Mouse (Mus musculus) embryonic facial prominence, embryonic 13.5 days (tissue): ENCODE measurements around the gene Zbtb38. TPM values are rescaled to one million over a fixed set of nuclear protein-coding genes. Genes with fewer than 3 reads are reported as not detected.

Source experiments
- ATAC-seq: fragments of 200-750 bp; cut with Nextera tagmentation; 2 replicates; pipeline ENCODE4 v1.8.0; 2017; ENCODE audit warnings: low read depth; ENCODE audit not compliant: insufficient number of reproducible peaks, insufficient read depth, low FRiP score, low TSS enrichment
- H3K27ac ChIP-seq: fragments of 300-500 bp; sonication (generic); 2 replicates; pipeline ENCODE4 v1.5.1; 2015; ENCODE audit warnings: moderate library complexity, mild to moderate bottlenecking, inconsistent platforms
- H3K27me3 ChIP-seq: fragments of 300-500 bp; sonication (generic); 2 replicates; pipeline ENCODE4 v1.6.1; 2015; ENCODE audit warnings: mild to moderate bottlenecking, inconsistent platforms
- H3K36me3 ChIP-seq: fragments of 300-500 bp; sonication (generic); 2 replicates; pipeline ENCODE4 v1.6.1; 2015; ENCODE audit warnings: mild to moderate bottlenecking, inconsistent platforms
- H3K4me1 ChIP-seq: fragments of 300-500 bp; sonication (generic); 2 replicates; pipeline ENCODE4 v1.6.1; 2015; ENCODE audit warnings: inconsistent platforms
- H3K4me2 ChIP-seq: fragments of 300-500 bp; sonication (generic); 2 replicates; pipeline ENCODE4 v1.6.1; 2015; ENCODE audit warnings: moderate library complexity, mild to moderate bottlenecking, inconsistent platforms
- H3K4me3 ChIP-seq: fragments of 300-500 bp; sonication (generic); 2 replicates; pipeline ENCODE4 v1.5.1; 2015; ENCODE audit warnings: mild to moderate bottlenecking, inconsistent platforms
- H3K9ac ChIP-seq: fragments of 300-500 bp; sonication (generic); 2 replicates; pipeline ENCODE4 v1.6.1; 2015; ENCODE audit warnings: mild to moderate bottlenecking, inconsistent platforms
- H3K9me3 ChIP-seq: fragments of 300-500 bp; sonication (generic); 2 replicates; pipeline ENCODE4 v1.6.1; 2016; ENCODE audit warnings: inconsistent platforms
- WGBS: fragments of 180-500 bp; shearing (Covaris S2); methylation state at CpG from one replicate; pipeline ENCODE4 v1.1.7; 2015; ENCODE audit warnings: mixed read lengths; 5-methylcytosine and 5-hydroxymethylcytosine counted together
- polyA plus RNA-seq: library from polyadenylated mRNA; unstranded; fragments of >200 nt; fragmentation: Nextera tagmentation; extraction: Ambion mirVana; gene quantifications from 2 replicates; pipeline ENCODE4 v1.2.1, GENCODE M21; 2015

The Zbtb38 gene
- polyA plus RNA-seq, 1 experiment from 2014 or later, result 14.6 TPM

DNA sequence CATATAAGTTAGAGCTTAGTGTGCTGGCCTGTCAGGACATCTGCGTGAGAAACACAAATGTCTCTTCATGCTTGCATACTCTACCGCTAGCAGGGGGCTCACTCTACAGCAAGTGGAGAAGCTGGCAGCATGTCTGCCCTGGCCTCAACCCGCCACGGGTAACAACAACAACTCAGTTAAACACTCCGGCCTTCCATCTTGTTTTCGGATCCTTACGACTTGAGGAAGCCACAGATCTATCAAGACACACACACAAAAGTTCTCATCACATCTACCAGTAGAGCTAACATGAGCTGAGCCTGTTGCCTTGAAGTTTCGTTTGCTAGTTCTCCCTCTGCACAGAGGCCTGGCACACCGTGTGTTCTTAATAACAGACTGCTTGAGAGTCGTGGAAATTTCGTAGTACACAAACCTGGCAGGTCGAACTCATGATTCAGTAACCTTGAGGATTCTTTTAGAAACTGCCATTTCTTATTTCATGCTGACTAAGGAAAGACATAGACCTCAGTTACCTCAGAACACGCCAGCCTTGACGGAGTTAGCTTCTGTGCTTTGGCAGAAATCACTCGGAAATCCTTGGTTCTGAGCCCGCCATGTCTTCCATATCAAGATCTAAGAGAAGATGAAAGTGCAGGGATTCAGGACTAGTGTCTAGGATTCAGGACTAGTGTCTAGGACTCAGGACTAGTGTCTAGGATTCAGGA, 34.8 kb downstream of the Zbtb38 start:
- no peak for ATAC-seq
- no peak overlapping the region for H3K27ac ChIP-seq

GRCm38 (mm10) chr9:96716735-96717444, 35.7 kb downstream of the Zbtb38 start:
- ATAC-seq, result no peak

More for the DNA sequence above, 34.8 kb downstream of the Zbtb38 start:
- Histone ChIP-seq H3K9me3 (no peaks in the 10 kb centered on the region), H3K9ac (no peak overlapping the region), H3K4me1 (peaks cover 32% of the 10 kb centered on the region), H3K4me3 (no peak overlapping the region), H3K4me2 (no peak overlapping the region), H3K36me3 (no peaks in the 10 kb centered on the region), H3K27me3 (no peaks in the 10 kb centered on the region)
- WGBS, result 80% methylated on average over 16 of the region's 16 CpGs

GRCm38 (mm10) chr9:96716136-96716535, 36.5 kb downstream of the Zbtb38 start:
- no peak overlapping the region for H3K9ac ChIP-seq
- WGBS, result 90% methylated on average over 10 of the region's 10 CpGs
- no peak for ATAC-seq
- no peaks in the 10 kb centered on the region for H3K36me3 ChIP-seq
- H3K27me3 ChIP-seq, result no peaks in the 10 kb centered on the region
- H3K9me3 ChIP-seq, result no peaks in the 10 kb centered on the region
- no peak overlapping the region for H3K27ac ChIP-seq
- no peak overlapping the region for H3K4me2 ChIP-seq
- no peak overlapping the region for H3K4me3 ChIP-seq
- peaks cover 32% of the 10 kb centered on the region for H3K4me1 ChIP-seq

More at GRCm38 (mm10) chr9:96716735-96717444, 35.7 kb downstream of the Zbtb38 start:
- no peaks in the 10 kb centered on the region for H3K27me3 ChIP-seq
- no peak overlapping the region for H3K9ac ChIP-seq
- no peaks in the 10 kb centered on the region for H3K9me3 ChIP-seq
- H3K4me2 ChIP-seq, result no peak overlapping the region
- peaks cover 32% of the 10 kb centered on the region for H3K4me1 ChIP-seq
- H3K27ac ChIP-seq, result no peak overlapping the region
- WGBS, result 88% methylated on average over 14 of the region's 14 CpGs
- H3K4me3 ChIP-seq, result no peak overlapping the region
- no peaks in the 10 kb centered on the region for H3K36me3 ChIP-seq

DNA sequence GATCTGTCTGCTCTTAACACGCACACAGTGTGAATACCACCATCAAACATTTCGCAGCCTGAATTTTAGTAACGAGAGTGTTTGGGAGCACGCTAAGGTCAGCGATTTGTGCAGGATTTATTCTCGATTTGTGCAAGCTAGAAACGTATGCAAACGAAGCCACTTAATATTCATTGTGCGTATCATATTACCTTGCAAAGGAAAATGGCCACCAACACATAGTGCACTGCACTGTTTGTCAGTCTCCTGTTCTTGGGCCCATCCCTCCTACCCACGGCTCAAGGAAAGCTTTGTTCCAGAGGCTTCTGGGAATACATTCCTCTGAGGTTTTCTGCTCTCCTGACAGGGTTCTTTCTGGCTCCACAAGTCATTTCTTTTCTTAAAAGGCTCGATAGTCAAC, 37.5 kb downstream of the Zbtb38 start:
- Histone ChIP-seq H3K9me3 (no peaks in the 10 kb centered on the region), H3K36me3 (no peaks in the 10 kb centered on the region; the same call in 1 of the 2 replicates), H3K4me2 (no peak overlapping the region), H3K4me3 (no peak overlapping the region), H3K27ac (peak overlapping the region; percentile 51; the same call in 1 of the 2 replicates), H3K9ac (no peak overlapping the region), H3K27me3 (no peaks in the 10 kb centered on the region), H3K4me1 (peaks cover 28% of the 10 kb centered on the region)
- ATAC-seq, result no peak
- WGBS, result 78% methylated on average over 11 of the region's 11 CpGs

- Histone ChIP-seq H3K4me1 (peaks cover 23% of the 10 kb centered on the region), H3K9me3 (no peaks in the 10 kb centered on the region), H3K27ac (0 out of 2 replicates have a peak overlapping the region, but pooled peaks have one; percentile 51), H3K36me3 (peaks cover 3% of the 10 kb centered on the region; the same call in 1 of the 2 replicates), H3K9ac (no peak overlapping the region), H3K4me2 (no peak overlapping the region), H3K27me3 (no peaks in the 10 kb centered on the region), H3K4me3 (no peak overlapping the region)
- no peak for ATAC-seq
- 78% methylated on average over 14 of the region's 14 CpGs for WGBS
These were observed 38.9 kb downstream of the Zbtb38 start for GRCm38 (mm10) chr9:96713472-96714390.

DNA sequence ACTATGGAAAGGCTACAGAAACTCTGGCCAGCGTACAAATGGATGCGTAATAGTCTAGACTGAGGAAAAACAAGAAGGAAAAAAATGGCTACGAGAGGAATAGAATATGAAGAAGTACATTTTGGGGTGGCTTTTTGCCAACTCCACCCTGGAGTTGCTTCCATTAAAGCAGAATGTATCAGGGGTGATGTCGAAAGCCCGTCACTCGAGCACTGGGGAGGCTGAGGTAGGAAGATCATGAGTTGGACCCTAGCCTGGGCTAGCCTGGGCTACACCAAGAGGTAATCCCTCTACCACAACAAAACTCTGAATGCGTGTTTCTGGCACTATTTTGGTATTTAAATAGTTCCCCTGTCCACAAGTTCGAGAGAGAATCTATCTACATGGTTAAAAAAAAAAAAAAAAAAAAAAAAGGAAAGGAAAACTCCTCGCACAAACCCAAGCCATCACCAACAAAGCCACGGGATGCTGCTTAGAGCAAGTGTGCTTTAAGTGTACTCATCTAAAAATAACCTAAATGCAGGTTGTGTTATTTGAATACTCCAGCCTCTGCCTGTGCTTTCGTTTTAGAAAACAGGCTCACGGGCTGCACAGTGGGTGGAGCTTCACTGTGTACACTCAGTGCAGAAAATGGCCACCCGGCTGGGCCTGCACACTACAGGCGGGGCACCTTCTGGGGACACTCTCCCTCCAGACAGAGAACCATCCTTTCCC, 39.7 kb downstream of the Zbtb38 start:
- ATAC-seq, result no peak
- 78% methylated on average over 14 of the region's 14 CpGs for WGBS
- H3K4me3 ChIP-seq, result no peak overlapping the region
- H3K27me3 ChIP-seq, result no peaks in the 10 kb centered on the region
- H3K27ac ChIP-seq, result no peak overlapping the region
- no peaks in the 10 kb centered on the region for H3K9me3 ChIP-seq
- H3K36me3 ChIP-seq, result peaks cover 3% of the 10 kb centered on the region; the same call in 1 of the 2 replicates
- H3K9ac ChIP-seq, result no peak overlapping the region
- H3K4me1 ChIP-seq, result 0 out of 2 replicates have a peak, but pooled peaks cover 19% of the 10 kb centered on the region
- H3K4me2 ChIP-seq, result no peak overlapping the region

GRCm38 (mm10) chr9:96712045-96712444, 40.6 kb downstream of the Zbtb38 start:
- H3K36me3 ChIP-seq, result peaks cover 3% of the 10 kb centered on the region; the same call in 1 of the 2 replicates
- H3K9ac ChIP-seq, result no peak overlapping the region
- no peaks in the 10 kb centered on the region for H3K9me3 ChIP-seq
- no peaks in the 10 kb centered on the region for H3K27me3 ChIP-seq
- no peak overlapping the region for H3K4me3 ChIP-seq
- no peak for ATAC-seq
- no peak overlapping the region for H3K4me2 ChIP-seq
- no peak overlapping the region for H3K27ac ChIP-seq
- H3K4me1 ChIP-seq, result 0 out of 2 replicates have a peak, but pooled peaks cover 19% of the 10 kb centered on the region
- WGBS, result 91% methylated on average over 12 of the region's 12 CpGs

DNA sequence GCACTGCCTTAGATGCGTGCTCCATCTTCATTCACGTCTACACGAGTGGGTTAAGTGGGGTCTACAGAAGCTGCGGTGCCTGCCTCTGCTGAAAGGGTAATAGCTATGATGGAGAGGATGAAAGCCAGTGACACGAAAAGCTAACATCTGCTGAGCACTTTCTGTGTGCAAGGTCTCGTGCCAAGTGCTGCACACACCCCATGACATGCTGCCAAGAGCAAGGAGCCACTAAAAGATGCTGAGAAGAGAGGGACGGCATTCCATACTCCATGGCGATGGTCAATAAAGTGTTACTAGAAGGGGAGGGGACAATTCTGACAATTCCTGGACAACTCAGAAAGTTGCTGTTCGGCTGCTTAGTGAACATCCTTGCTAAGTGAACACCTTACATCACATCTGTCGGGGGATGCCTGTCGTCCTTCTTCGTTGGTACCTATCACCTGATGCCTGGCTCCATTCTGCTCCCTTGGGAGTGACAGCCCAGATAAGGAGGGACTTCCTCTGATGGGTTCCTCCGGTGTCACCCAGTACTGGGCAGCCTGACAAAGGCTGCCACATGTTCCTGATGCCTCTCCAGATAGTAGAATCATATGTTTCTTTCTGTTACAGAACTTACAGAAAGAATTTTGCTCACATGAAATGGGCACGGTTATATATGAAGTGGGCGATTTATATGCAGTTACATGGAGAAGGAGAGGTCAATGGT, 42.2 kb downstream of the Zbtb38 start:
- H3K9ac ChIP-seq, result no peak overlapping the region
- WGBS, result 92% methylated on average over 15 of the region's 15 CpGs
- no peak overlapping the region for H3K4me2 ChIP-seq
- no peaks in the 10 kb centered on the region for H3K9me3 ChIP-seq
- ATAC-seq, result no peak
- H3K27ac ChIP-seq, result no peak overlapping the region
- H3K4me1 ChIP-seq, result peaks cover 20% of the 10 kb centered on the region
- H3K27me3 ChIP-seq, result no peaks in the 10 kb centered on the region
- peaks cover 3% of the 10 kb centered on the region; the same call in 1 of the 2 replicates for H3K36me3 ChIP-seq
- no peak overlapping the region for H3K4me3 ChIP-seq

- H3K9me3 ChIP-seq, result no peaks in the 10 kb centered on the region
- H3K9ac ChIP-seq, result no peak overlapping the region
- H3K4me2 ChIP-seq, result no peak overlapping the region
- H3K36me3 ChIP-seq, result peaks cover 3% of the 10 kb centered on the region; the same call in 1 of the 2 replicates
- no peaks in the 10 kb centered on the region for H3K27me3 ChIP-seq
- no peak for ATAC-seq
- H3K27ac ChIP-seq, result no peak overlapping the region
- H3K4me1 ChIP-seq, result peaks cover 14% of the 10 kb centered on the region
- 93% methylated on average over 9 of the region's 9 CpGs for WGBS
- no peak overlapping the region for H3K4me3 ChIP-seq
These were observed 43.7 kb downstream of the Zbtb38 start for GRCm38 (mm10) chr9:96708905-96709304.

DNA sequence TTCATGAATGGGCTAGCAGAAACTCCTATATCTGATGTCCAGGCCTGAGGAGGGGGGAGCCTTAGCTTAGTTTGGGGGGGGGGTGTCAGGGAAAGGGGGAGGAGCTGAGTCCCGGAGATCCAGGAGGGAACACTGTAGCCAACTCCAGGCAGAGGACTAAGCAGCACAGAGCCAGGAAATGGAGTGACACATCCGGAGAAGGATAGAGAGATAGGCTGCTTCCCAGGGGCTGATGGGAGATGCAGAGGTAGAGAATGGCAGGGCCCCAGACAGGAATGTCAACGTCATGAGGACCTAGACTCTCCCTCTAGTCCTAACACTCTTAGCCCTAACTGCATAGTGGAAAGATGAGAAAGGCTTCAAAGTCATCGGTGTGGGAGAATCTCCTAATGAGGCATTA, 44.7 kb downstream of the Zbtb38 start:
- H3K4me2 ChIP-seq, result no peak overlapping the region
- WGBS, result 82% methylated on average over 4 of the region's 4 CpGs

More for the DNA sequence above, 44.7 kb downstream of the Zbtb38 start:
- no peak for ATAC-seq
- no peaks in the 10 kb centered on the region for H3K9me3 ChIP-seq
- H3K4me1 ChIP-seq, result peaks cover 11% of the 10 kb centered on the region
- peaks cover 3% of the 10 kb centered on the region; the same call in 1 of the 2 replicates for H3K36me3 ChIP-seq
- H3K27me3 ChIP-seq, result no peaks in the 10 kb centered on the region
- no peak overlapping the region for H3K9ac ChIP-seq
- H3K27ac ChIP-seq, result no peak overlapping the region
- H3K4me3 ChIP-seq, result no peak overlapping the region
